Mouse (Mus musculus): ENCODE measurements around the gene Kcna1. TPM values are rescaled to one million over a fixed set of nuclear protein-coding genes. Genes with fewer than 3 reads are reported as not detected.

The Kcna1 gene
- polyA plus RNA-seq, 1 experiment from 2014 or later = 4.8 TPM

GRCm38 (mm10) chr6:126595805-126596629 lies 50.2 kb downstream of the Kcna1 start:
- Histone ChIP-seq H3K27me3 (no peaks in the 10 kb centered on the region), H3K9ac (replicated peaks) (no peak overlapping the region), H3K4me3 (no peak overlapping the region), H3K4me2 (replicated peaks) (no peak overlapping the region), H3K27ac (replicated peaks) (peak overlapping the region; percentile 76), H3K9me3 (no peaks in the 10 kb centered on the region), H3K4me1 (peaks cover 9% of the 10 kb centered on the region), H3K36me3 (no peaks in the 10 kb centered on the region)
- no peak; the same call in 1 of the 2 replicates for ATAC-seq (replicated peaks)
- 78% methylated on average over 18 of the region's 18 CpGs for WGBS

DNA sequence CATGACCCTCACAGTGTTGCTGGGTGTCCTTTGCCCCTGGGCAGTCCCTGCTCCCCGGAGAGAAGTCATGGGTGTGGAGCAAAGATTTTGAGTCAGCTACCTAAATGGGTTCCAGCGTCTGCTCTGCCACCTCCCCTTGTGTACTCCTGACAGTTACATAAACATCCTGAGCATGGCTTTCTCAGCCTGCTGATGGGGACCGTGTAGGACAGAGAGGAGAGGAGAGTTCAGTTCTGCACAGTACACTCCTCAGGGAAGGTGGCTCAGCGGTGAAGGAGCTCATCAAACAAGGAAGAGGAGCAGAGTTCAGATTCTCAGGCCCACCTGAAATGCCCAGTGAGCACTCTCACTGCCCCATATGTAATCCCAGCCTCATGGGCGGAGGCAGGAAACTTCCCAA lies 51.1 kb downstream of the Kcna1 start:
- Histone ChIP-seq H3K9ac (replicated peaks) (no peak overlapping the region), H3K4me1 (peaks cover 9% of the 10 kb centered on the region), H3K27me3 (no peaks in the 10 kb centered on the region), H3K4me3 (no peak overlapping the region), H3K9me3 (no peaks in the 10 kb centered on the region), H3K36me3 (no peaks in the 10 kb centered on the region), H3K4me2 (replicated peaks) (no peak overlapping the region), H3K27ac (replicated peaks) (peak overlapping the region; percentile 76)
- no peak for ATAC-seq (replicated peaks)
- WGBS = 33% methylated on average over 5 of the region's 5 CpGs

DNA sequence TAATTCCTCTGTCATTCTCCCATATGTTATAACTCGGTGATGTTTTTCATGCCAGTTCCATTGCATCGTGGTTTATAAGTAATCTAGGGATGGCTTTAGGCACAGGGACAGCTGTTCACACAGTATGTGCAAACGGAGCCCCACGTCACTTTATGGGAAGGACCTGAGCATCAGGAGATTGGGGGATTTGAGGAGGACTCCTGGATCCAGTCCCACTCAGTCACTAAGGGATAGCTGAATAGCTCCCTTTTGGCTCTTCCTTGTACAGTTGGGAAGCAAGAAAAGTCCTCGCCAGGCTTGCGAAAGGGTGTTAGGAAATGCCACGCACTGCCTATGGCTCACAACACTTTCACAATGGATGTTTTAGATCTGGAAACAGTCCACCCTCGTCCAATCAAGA lies 51.8 kb downstream of the Kcna1 start:
- H3K4me1 ChIP-seq = peaks cover 9% of the 10 kb centered on the region
- no peak overlapping the region for H3K4me3 ChIP-seq
- H3K36me3 ChIP-seq = no peaks in the 10 kb centered on the region
- WGBS = 46% methylated on average over 8 of the region's 8 CpGs
- H3K9me3 ChIP-seq = no peaks in the 10 kb centered on the region
- ATAC-seq (replicated peaks) = peak; percentile 78
- no peaks in the 10 kb centered on the region for H3K27me3 ChIP-seq
- H3K4me2 ChIP-seq (replicated peaks) = no peak overlapping the region
- H3K27ac ChIP-seq (replicated peaks) = peak overlapping the region; percentile 76
- H3K9ac ChIP-seq (replicated peaks) = no peak overlapping the region

DNA sequence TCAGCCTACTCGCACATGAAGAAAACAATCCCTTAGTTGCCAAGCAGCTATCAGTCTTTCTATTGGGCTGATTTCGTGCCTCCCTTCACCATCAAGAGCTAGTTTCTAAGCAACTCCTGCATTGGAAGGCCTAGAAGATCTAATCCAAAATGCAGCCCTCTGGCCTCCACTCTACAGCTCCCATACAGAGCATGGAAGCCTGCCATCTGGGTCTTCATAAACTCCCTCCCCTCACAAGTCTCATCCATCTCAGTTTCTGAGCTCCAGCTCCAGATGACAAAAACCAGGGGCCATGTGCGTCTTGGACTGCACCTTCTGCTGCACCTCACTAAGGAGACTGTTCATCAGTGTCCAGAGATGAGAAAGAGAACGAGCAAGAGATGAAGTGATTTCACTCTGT lies 52.8 kb downstream of the Kcna1 start:
- H3K4me1 ChIP-seq = peaks cover 9% of the 10 kb centered on the region
- peak overlapping the region; percentile 76 for H3K27ac ChIP-seq (replicated peaks)

More for the DNA sequence above, 52.8 kb downstream of the Kcna1 start:
- no peak overlapping the region for H3K9ac ChIP-seq (replicated peaks)
- no peaks in the 10 kb centered on the region for H3K9me3 ChIP-seq
- no peaks in the 10 kb centered on the region for H3K36me3 ChIP-seq
- H3K27me3 ChIP-seq = no peaks in the 10 kb centered on the region
- ATAC-seq (replicated peaks) = no peak
- WGBS = 83% methylated on average over 4 of the region's 4 CpGs
- no peak overlapping the region for H3K4me3 ChIP-seq
- no peak overlapping the region for H3K4me2 ChIP-seq (replicated peaks)

Other genes with a start within 250 kb of the Kcna1 start
- 1.3 and 2.4 TPM in 2 replicates for gene Kcna5, start 111.0 kb downstream of the Kcna1 start, polyA plus RNA-seq (2015; fragmentation: Nextera tagmentation; extraction: Ambion mirVana)
- 10.6 and 11.4 TPM in 2 replicates for gene Kcna6, start 94.3 kb upstream of the Kcna1 start, polyA plus RNA-seq (2015; fragmentation: Nextera tagmentation; extraction: Ambion mirVana)
- 184 and 185 TPM in 2 replicates for gene Ndufa9, start 202.8 kb upstream of the Kcna1 start, polyA plus RNA-seq (2015; fragmentation: Nextera tagmentation; extraction: Ambion mirVana)
- gene Akap3, start 206.7 kb upstream of the Kcna1 start, polyA plus RNA-seq (2015; fragmentation: Nextera tagmentation; extraction: Ambion mirVana) = 0.25 TPM in 1 of 2 replicates, not detected in the other

All from forebrain, embryonic 15.5 days (tissue).